Mouse (Mus musculus) gonadal fat pad, adult 2 months (tissue): ENCODE measurements around the gene Zfp868. TPM values are rescaled to one million over a fixed set of nuclear protein-coding genes. Genes with fewer than 3 reads are reported as not detected.
A peak's percentile ranks its signal among the peaks of the same experiment; 100 is the strongest.
"Not testable (repeated sequence)": the region's sequence is repeated elsewhere in the genome, so short reads cannot be mapped to it uniquely, and the experiment has no call there.

Source experiments
- DNase-seq: peaks from one replicate; pipeline ENCODE4 v3.0.0-alpha.2; 2012; ENCODE audit warnings: low read depth
- polyA plus RNA-seq: library from polyadenylated mRNA; depleted of rRNA; stranded (reverse); fragments of >200 nt; gene quantifications from 2 replicates; pipeline ENCODE4 v1.2.3, GENCODE M21; 2012; rRNA removed

Zfp868 gene
- polyA plus RNA-seq, result 5.2 and 6.3 TPM in 2 replicates

DNA sequence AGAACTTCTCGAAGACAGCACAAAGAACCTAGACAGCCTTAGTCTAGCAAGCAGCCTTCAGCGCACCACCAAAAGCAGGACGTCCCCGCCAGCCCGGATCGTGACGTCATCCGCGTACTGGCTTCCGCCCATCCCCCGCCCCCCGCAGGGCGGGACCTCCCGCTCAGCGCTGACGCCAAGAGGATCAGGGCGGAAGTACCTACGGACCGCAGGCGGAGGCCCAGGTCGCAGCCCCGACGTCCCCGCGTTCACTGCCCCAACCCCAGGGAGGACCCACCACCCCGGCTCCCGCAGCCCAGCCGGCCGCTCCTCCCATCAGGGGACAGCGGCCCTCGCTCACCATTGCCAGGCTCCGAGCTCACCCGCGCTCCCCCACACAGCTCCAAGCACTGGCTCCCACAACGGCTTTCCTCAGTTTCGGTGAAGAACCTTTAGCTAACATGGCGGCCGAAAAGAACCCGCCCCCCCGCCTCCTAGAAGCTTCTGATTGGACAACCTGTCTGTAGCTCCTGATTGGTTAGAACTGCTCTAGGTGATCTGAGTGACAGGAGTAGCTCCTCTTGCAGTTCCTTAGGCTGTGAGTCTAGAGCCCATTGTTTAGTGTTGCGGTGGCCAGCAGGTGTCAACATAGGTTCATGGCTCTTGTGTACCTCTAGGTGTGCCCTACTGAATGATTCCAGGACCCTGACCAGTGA lies at the start of gene Zfp868:
TSS of gene Zfp868 (minus strand) at position 454 of the 695 bp plus-strand sequence.
- DNase-seq, result peak; percentile 83

DNA sequence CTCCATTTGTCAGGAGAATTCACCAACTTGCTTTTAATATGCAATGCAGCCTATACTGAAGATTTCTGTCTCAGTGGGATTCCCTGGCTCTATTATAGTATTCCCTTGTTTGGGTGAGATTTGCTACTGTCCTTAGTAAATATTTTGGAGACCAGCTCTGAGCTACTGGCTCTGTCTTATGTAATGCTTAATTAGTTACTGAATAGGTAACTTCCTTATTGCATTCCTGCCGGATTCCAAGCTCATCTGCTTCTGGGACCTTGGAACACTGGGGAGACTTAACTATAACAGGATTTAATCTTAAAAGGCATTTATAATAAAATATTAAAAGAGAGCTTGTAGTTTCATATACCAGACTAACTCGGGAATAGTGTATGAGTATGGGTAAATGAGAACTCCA lies 39.7 kb upstream of the Zfp868 start:
- not testable (repeated sequence) for DNase-seq

DNA sequence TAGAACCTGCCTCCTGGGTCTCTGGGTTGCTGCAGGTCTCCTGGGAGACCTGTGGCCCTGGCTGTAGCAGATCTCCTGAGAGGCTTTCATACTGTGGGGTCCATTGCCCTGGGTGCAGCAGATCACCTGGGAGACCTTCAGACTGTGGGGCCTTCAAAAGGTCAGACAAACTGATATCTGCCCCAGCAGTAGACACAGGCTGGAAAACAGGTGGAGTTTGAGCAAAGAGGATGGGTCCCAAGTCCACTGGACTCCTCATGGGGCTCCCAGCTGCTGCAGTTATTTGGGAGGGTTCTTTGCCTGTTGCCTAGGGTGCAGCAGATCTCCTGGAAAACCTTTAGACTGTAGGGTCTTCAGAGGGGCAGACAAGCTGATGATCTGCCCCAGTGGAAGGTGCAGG lies 35.9 kb upstream of the Zfp868 start:
- DNase-seq, result no peak

DNA sequence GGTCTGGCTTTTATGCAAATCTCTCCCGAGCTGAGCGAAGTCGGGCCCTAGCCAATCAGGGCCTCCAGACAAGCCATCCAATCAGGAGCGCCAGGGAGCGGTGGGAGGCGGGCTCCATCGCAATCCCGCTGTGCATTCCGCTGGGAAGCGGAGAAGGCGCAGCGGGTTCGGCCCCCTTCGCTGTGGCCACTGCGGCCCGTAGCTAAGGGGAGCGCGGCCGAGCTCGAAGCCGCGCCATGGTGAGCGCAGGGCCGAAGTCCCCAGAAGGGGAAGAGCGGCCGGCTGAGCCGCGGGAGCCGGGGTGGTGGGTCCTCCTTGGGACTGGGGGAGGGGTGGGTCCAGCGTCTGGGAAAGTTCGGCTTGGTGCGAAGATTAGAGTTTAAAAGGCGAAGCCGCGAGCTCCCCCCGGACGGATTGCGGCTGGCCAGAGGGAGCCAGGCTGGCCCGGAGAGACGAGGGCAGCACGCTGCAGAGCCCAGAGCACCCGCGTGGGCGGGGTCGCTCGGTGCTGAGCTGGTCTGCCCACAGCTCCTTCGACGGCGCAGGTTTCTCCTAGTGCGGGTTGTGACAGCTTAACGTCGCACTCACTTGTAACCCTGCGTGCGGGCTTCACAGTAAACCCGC lies 29.1 kb upstream of the Zfp868 start, which contains the start of gene Zfp964:
TSS of gene Zfp964 (plus strand) at position 122 of the 624 bp plus-strand sequence.
- peak; percentile 46 for DNase-seq

DNA sequence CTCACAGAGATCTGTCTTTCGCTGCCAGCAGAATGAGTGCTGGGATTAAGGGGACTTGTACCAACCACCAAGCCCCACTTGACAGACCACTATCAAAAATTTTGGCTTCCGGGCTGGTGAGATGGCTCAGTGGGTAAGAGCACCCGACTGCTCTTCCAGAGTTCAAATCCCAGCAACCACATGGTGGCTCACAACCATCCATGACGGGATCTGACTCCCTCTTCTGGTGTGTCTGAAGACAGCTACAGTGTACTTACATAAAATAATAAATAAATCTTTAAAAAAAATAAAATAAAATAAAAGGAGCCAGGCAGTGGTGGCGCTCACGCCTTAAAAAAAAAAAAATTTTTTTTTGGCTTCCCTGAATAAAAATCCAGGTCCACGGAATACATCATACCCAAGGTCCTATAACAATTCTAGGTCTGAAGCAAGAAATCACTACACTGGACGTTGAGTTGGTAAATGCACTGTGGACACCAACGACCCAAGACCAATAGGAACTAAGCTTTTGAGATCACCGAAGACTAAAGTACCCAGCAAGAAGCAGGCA lies 28.5 kb upstream of the Zfp868 start:
- DNase-seq, result no peak

DNA sequence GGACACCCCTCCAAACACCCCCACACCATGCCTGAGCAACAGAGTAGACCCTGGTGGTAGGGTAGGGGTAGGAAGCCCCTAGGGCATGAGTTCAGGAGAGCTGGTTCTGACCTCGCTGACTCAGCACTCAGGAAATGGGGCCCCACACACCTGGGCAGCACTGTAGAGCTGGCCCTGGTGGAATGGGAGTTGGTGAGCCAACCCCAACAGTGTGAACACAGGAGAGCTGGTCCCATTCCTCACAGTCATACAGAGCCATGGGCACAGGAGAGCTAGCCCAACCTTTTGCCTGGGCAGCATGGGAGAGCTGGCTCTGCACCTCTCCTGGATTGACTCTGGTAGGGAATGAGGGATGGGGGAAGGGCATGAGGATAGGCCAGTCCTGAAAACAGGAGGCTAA lies 7.3 kb downstream of the Zfp868 start:
- no peak for DNase-seq

DNA sequence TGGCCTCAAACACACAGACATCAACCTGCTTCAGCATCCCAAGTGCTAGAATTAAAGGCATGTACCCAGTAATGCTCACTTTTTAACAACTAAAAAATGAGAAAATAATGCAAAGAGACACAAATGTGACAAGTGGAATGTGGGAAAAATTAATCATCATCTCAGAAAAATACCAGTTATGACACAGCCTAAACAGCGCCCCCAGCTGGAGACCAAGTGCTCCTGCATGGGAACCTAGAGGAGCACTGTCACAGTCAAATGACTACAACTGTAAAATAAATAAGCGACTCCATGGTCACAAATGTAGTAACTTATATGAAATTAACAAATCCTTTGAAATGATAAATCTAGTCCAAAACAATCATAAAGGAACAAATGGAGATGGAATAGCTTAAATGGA lies 10.7 kb downstream of the Zfp868 start:
- no peak for DNase-seq

DNA sequence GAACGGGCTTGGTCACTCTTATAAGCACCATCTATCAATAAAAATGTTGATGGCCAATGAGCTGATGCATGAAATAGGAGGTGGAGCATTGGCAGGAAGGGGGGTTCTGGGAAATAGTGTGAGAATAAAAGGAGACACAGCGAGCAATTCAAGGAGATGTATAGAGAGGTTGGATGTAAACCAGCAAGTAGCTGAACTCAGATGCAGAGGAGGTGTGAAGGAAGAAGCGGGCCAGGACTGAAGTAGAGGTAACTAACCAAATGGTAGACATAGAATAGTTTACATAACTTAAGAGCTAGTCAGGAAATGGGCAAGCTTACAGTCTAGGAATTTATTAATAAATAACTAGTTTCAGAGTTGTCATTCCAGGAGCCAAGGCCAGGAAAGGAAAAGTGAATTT lies 27.8 kb downstream of the Zfp868 start:
- DNase-seq, result not testable (repeated sequence)

DNA sequence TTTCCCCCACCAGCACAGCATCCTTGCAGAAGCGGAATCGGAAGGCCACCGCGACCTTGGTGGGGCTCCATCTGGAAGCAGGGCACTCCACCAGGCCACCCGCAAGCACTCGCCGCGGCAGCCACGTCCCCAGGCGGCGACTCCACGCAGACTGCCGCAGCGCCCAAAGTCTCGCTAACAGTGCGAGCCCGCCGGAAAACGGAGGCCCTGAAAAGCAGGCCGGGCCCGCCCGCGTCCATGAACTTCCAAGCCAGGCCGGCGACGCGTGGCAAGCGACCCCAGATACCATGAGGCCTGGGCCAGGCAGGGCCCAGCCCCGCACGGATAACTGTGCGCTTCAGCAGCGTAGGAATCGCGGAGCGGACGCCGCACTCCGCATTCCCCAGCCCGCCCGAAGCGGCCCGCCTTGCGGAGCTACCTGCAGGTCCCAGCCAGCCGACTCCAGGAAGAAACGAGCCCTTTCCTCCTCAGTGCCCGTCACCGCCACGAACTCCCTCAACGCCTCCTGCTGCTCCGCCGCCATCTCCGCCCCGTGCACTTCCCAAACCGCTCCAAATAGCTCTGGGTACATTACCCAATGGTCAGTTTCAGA lies 40.6 kb downstream of the Zfp868 start:
- no peak for DNase-seq

DNA sequence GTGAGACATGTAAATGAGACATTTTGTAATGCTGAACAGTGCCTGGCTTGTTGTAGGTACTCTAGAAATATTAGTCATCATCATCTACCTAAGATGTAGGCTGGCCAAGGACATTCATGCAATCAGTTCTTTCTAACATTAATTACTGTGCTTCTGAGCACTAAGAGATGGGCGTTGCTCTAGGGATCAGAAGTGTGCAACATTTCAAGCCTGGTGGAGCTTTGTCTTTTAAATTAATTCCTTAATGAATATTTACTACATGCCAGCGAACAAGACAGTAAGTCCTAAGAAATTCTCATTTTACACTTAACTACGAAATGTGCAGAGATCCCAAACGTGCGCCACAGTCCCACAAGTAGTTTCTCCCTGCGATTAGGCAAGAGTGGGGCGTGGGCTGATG lies 41.1 kb downstream of the Zfp868 start:
- DNase-seq, result not testable (repeated sequence)

Other genes starting within 250 kb of the Zfp868 start
- not detected in 2 replicates for gene Gm9495, start 172.0 kb downstream of the Zfp868 start, polyA plus RNA-seq
- gene Gm7697, start 102.6 kb downstream of the Zfp868 start, polyA plus RNA-seq, result not detected in 2 replicates
- gene Zfp964, start 28.9 kb upstream of the Zfp868 start, polyA plus RNA-seq, result 1.7 and 2.4 TPM in 2 replicates
- gene Zfp869, start 85.2 kb upstream of the Zfp868 start, polyA plus RNA-seq, result 6.3 and 7.3 TPM in 2 replicates
- gene Zfp963, start 124.4 kb upstream of the Zfp868 start, polyA plus RNA-seq, result 2.5 TPM in 2 replicates
- 0.25 TPM in 1 of 2 replicates, not detected in the other for gene Gm20422, start 149.3 kb upstream of the Zfp868 start, polyA plus RNA-seq
- gene Atp13a1, start 165.6 kb upstream of the Zfp868 start, polyA plus RNA-seq, result 49.6 and 59.8 TPM in 2 replicates
- gene Zfp866, start 165.6 kb upstream of the Zfp868 start, polyA plus RNA-seq, result 8.9 and 11.0 TPM in 2 replicates
- 12.1 and 14.7 TPM in 2 replicates for gene Gmip, start 183.1 kb upstream of the Zfp868 start, polyA plus RNA-seq
- gene Lpar2, start 196.9 kb upstream of the Zfp868 start, polyA plus RNA-seq, result 1.8 and 2.6 TPM in 2 replicates
- 3.3 and 3.7 TPM in 2 replicates for gene Pbx4, start 206.9 kb upstream of the Zfp868 start, polyA plus RNA-seq